Mouse (Mus musculus) cortical plate, adult 2 months (tissue): Measurements from ENCODE around the gene Epb41.

Experiments
- CTCF ChIP-seq: fragments of 200-500 bp; IDR thresholded peaks from 2 replicates; pipeline ENCODE4 v1.5.1; 2011; ENCODE audit warnings: mild to moderate bottlenecking, control low read depth, low read length; ENCODE audit not compliant: insufficient read depth; ENCODE audit errors: extremely low read depth
- POLR2A ChIP-seq: fragments of 200-500 bp; IDR thresholded peaks from 2 replicates; pipeline ENCODE4 v1.6.1; 2011; ENCODE audit warnings: mild to moderate bottlenecking, low read length, control low read depth; ENCODE audit not compliant: insufficient read depth; ENCODE audit errors: extremely low read depth

DNA sequence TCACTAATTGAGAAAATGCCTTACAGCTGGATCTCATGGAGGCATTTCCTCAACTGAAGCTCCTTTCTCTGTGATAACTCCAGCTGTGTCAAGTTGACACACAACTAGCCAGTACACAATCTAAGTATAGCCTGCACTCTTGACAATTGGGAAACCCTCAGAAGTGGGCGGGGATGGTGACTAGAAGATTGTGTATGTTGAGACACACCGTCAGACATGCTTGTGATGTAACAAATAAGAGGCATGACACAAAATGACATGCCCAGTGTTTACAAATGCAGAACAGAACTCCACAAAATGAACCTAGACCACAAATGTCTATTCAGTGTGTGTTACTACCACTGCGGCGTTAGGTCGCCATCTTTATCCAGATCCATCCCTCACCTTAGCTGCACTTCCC is 178.0 kb downstream of the Epb41 start:
- TF ChIP-seq CTCF, result no peak
- no peak for TF ChIP-seq POLR2A
